11 mouse cellular contexts compared by ENCODE assay signal in the genomic region with DNA sequence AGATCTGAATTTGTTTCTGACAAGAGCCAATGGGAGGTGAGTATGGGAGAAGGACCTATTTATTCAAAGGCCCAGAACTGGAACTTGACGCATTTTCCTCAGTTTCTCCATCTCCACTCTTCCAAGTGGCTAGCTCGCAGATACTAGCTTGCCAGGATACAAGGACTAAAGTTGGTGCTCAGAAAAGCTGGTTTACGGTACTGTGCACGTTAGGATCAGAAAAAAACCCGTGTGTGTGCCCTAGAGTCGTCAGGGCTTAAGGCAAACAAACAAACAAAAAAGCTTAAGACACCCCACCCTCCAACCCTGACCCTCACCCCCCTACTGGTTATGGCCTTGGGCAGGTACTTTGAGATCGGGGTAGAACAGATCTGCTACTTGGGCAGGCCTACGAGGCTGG. TPM values are rescaled to one million over a fixed set of nuclear protein-coding genes. Genes with fewer than 3 reads are reported as not detected.
DNase-seq lines count a peak whose midpoint lies in the region; ATAC-seq and TF ChIP-seq lines count a peak whose summit lies in the region.
"Had no signal": no experiment of that assay in that cellular context is flagged by ENCODE, and none has a peak within 500 bp of the region (broad histone marks: within the 10 kb centered on the region; RNA-seq: fewer than 3 reads in every experiment).

No protein-coding gene starts in this region.

- H3K36me3 ChIP-seq in forebrain, postnatal 0 days (ENCODE audit: insufficient read depth): no peaks in the 10 kb centered on the region
- H3K36me3 ChIP-seq in forebrain, embryonic 14.5 days (ENCODE audit: control insufficient read depth, insufficient read depth, low read length): no peaks in the 10 kb centered on the region
- H3K36me3 ChIP-seq in midbrain, embryonic 13.5 days: no peaks in the 10 kb centered on the region
- H3K36me3 ChIP-seq in midbrain, embryonic 16.5 days (ENCODE audit: control insufficient read depth, insufficient read depth, low read length): 0 out of 2 replicates have a peak, but pooled peaks cover 3% of the 10 kb centered on the region
- H3K36me3 ChIP-seq in embryonic facial prominence, embryonic 10.5 days (replicated peaks): peaks cover 6% of the 10 kb centered on the region; the same call in 1 of the 2 replicates
- no peaks in the 10 kb centered on the region for H3K36me3 ChIP-seq in midbrain, embryonic 15.5 days (replicated peaks)
- H3K36me3 ChIP-seq: hindbrain, embryonic 15.5 days; midbrain, embryonic 12.5 days had no signal

- no peak overlapping the region for H3K9ac ChIP-seq in forebrain, postnatal 0 days
- no peak overlapping the region for H3K9ac ChIP-seq in forebrain, embryonic 14.5 days (ENCODE audit: low read length)
- no peak overlapping the region for H3K9ac ChIP-seq in midbrain, embryonic 13.5 days (replicated peaks)
- no peak overlapping the region for H3K9ac ChIP-seq in midbrain, embryonic 16.5 days (ENCODE audit: low read depth, low read length)
- H3K9ac ChIP-seq in midbrain, embryonic 15.5 days: no peak overlapping the region

- no peaks in the 10 kb centered on the region for H3K4me1 ChIP-seq in forebrain, postnatal 0 days (ENCODE audit: insufficient read depth)
- peaks cover 7% of the 10 kb centered on the region; the same call in 1 of the 2 replicates for H3K4me1 ChIP-seq in forebrain, embryonic 14.5 days (ENCODE audit: control insufficient read depth, insufficient read depth, low read length)
- H3K4me1 ChIP-seq in midbrain, embryonic 13.5 days (replicated peaks): peaks cover 24% of the 10 kb centered on the region
- H3K4me1 ChIP-seq in midbrain, embryonic 16.5 days (ENCODE audit: control insufficient read depth, insufficient read depth, low read length): peaks cover 16% of the 10 kb centered on the region
- H3K4me1 ChIP-seq in embryonic facial prominence, embryonic 10.5 days: peaks cover 29% of the 10 kb centered on the region
- H3K4me1 ChIP-seq in midbrain, embryonic 15.5 days: peaks cover 22% of the 10 kb centered on the region

- TF ChIP-seq CTCF in forebrain, postnatal 0 days (IDR thresholded peaks at IDR 0.05; ENCODE audit: low read depth): no peak

- H3K9me3 ChIP-seq in forebrain, postnatal 0 days (ENCODE audit: low read length): no peaks in the 10 kb centered on the region
- H3K9me3 ChIP-seq in forebrain, embryonic 14.5 days (replicated peaks; ENCODE audit: control insufficient read depth, low read length): no peaks in the 10 kb centered on the region
- no peaks in the 10 kb centered on the region for H3K9me3 ChIP-seq in midbrain, embryonic 13.5 days
- no peaks in the 10 kb centered on the region for H3K9me3 ChIP-seq in midbrain, embryonic 16.5 days (replicated peaks; ENCODE audit: control insufficient read depth, low read length, poor library complexity, severe bottlenecking)
- no peaks in the 10 kb centered on the region for H3K9me3 ChIP-seq in embryonic facial prominence, embryonic 10.5 days
- H3K9me3 ChIP-seq in midbrain, embryonic 15.5 days: no peaks in the 10 kb centered on the region
- H3K9me3 ChIP-seq: hindbrain, embryonic 15.5 days; midbrain, embryonic 12.5 days had no signal

- WGBS in forebrain, postnatal 0 days: 91% methylated on average over 8 of the region's 8 CpGs
- WGBS in forebrain, embryonic 14.5 days: 87% methylated on average over 8 of the region's 8 CpGs
- WGBS in midbrain, embryonic 13.5 days: 86% methylated on average over 8 of the region's 8 CpGs
- WGBS in midbrain, embryonic 16.5 days: 88% methylated on average over 8 of the region's 8 CpGs
- WGBS in embryonic facial prominence, embryonic 10.5 days: 87% methylated on average over 8 of the region's 8 CpGs
- 85% methylated on average over 8 of the region's 8 CpGs for WGBS in midbrain, embryonic 15.5 days

- no peak for ATAC-seq in forebrain, postnatal 0 days
- ATAC-seq in forebrain, embryonic 14.5 days: no peak; the same call in 1 of the 2 replicates
- no peak for ATAC-seq in midbrain, embryonic 13.5 days
- ATAC-seq in midbrain, embryonic 16.5 days: no peak; the same call in 1 of the 2 replicates
- 0 out of 2 replicates have a peak, but pooled peaks have one; percentile 16 for ATAC-seq in midbrain, embryonic 15.5 days (replicated peaks)

- H3K4me3 ChIP-seq in forebrain, postnatal 0 days (ENCODE audit: low read depth, low read length): no peak overlapping the region
- no peak overlapping the region for H3K4me3 ChIP-seq in forebrain, embryonic 14.5 days (ENCODE audit: low read depth, low read length)
- H3K4me3 ChIP-seq in midbrain, embryonic 13.5 days (replicated peaks): 0 out of 2 replicates have a peak overlapping the region, but pooled peaks have one; percentile 79
- H3K4me3 ChIP-seq in midbrain, embryonic 16.5 days (ENCODE audit: low read depth, low read length): no peak overlapping the region
- peak overlapping the region; percentile 88; the same call in 1 of the 2 replicates for H3K4me3 ChIP-seq in embryonic facial prominence, embryonic 10.5 days
- H3K4me3 ChIP-seq in midbrain, embryonic 15.5 days: no peak overlapping the region

- 0 out of 2 replicates have a peak overlapping the region, but pooled peaks have one; percentile 68 for H3K4me2 ChIP-seq in forebrain, postnatal 0 days (ENCODE audit: low read depth)
- no peak overlapping the region for H3K4me2 ChIP-seq in forebrain, embryonic 14.5 days (ENCODE audit: low read length)
- H3K4me2 ChIP-seq in midbrain, embryonic 13.5 days (replicated peaks): 0 out of 2 replicates have a peak overlapping the region, but pooled peaks have one; percentile 92
- no peak overlapping the region for H3K4me2 ChIP-seq in midbrain, embryonic 16.5 days (ENCODE audit: low read length)
- no peak overlapping the region for H3K4me2 ChIP-seq in midbrain, embryonic 15.5 days

- no peaks in the 10 kb centered on the region for H3K27me3 ChIP-seq in forebrain, postnatal 0 days (ENCODE audit: insufficient read depth, low read length)
- peaks cover 6% of the 10 kb centered on the region; the same call in 1 of the 2 replicates for H3K27me3 ChIP-seq in forebrain, embryonic 14.5 days (replicated peaks; ENCODE audit: control insufficient read depth, insufficient read depth, low read length)
- H3K27me3 ChIP-seq in midbrain, embryonic 13.5 days: peaks cover 33% of the 10 kb centered on the region
- H3K27me3 ChIP-seq in midbrain, embryonic 16.5 days (ENCODE audit: control insufficient read depth, insufficient read depth, low read depth, low read length): no peaks in the 10 kb centered on the region
- H3K27me3 ChIP-seq in embryonic facial prominence, embryonic 10.5 days (replicated peaks; ENCODE audit: low read depth, poor library complexity, severe bottlenecking): peaks cover 32% of the 10 kb centered on the region
- 0 out of 2 replicates have a peak, but pooled peaks cover 3% of the 10 kb centered on the region for H3K27me3 ChIP-seq in midbrain, embryonic 15.5 days (replicated peaks)

- no peak overlapping the region for H3K27ac ChIP-seq in forebrain, postnatal 0 days (ENCODE audit: low read depth, low read length)
- no peak overlapping the region for H3K27ac ChIP-seq in forebrain, embryonic 14.5 days (ENCODE audit: low read depth, low read length)
- H3K27ac ChIP-seq in midbrain, embryonic 13.5 days: no peak overlapping the region
- H3K27ac ChIP-seq in midbrain, embryonic 16.5 days (ENCODE audit: low read length): no peak overlapping the region
- no peak overlapping the region for H3K27ac ChIP-seq in embryonic facial prominence, embryonic 10.5 days (replicated peaks)
- H3K27ac ChIP-seq in midbrain, embryonic 15.5 days: no peak overlapping the region
- H3K27ac ChIP-seq: kidney, postnatal 0 days; midbrain, embryonic 12.5 days had no signal

- no peak for DNase-seq in forebrain, postnatal 0 days
- DNase-seq in forebrain, embryonic 14.5 days (ENCODE audit: low spot score): no peak
- no peak for DNase-seq in embryonic facial prominence, embryonic 10.5 days (ENCODE audit: low spot score)
- DNase-seq in B cell, adult 2 months: no peak

RNA-seq across cellular contexts. Expression of a gene that starts 0.6 kb away (rescaled TPM):
- 8.9 and 9.9 TPM in 2 replicates for total RNA-seq in forebrain, postnatal 0 days (2014; rRNA removed)
- 10.2 and 11.4 TPM in 2 replicates for polyA plus RNA-seq in forebrain, postnatal 0 days (2015; fragmentation: Nextera tagmentation; extraction: Ambion mirVana)
- 12.2 and 12.7 TPM in 2 replicates for polyA plus RNA-seq in forebrain, embryonic 14.5 days (2014; fragmentation: Nextera tagmentation; extraction: Ambion mirVana)
- polyA plus RNA-seq in midbrain, embryonic 13.5 days (2015; fragmentation: Nextera tagmentation; extraction: Ambion mirVana): 14.9 and 17.9 TPM in 2 replicates
- polyA plus RNA-seq in midbrain, embryonic 16.5 days (2015; fragmentation: Nextera tagmentation; extraction: Ambion mirVana): 12.7 and 14.4 TPM in 2 replicates
- polyA plus RNA-seq in embryonic facial prominence, embryonic 10.5 days (2016; fragmentation: Nextera tagmentation; extraction: Ambion mirVana): 25.9 and 26.0 TPM in 2 replicates
- 13.8 and 15.0 TPM in 2 replicates for polyA plus RNA-seq in midbrain, embryonic 15.5 days (2015; fragmentation: Nextera tagmentation; extraction: Ambion mirVana)

RNA-seq across cellular contexts. Expression of a gene that starts 1.1 kb away (rescaled TPM):
- 51.7 and 122 TPM in 2 replicates for total RNA-seq in forebrain, postnatal 0 days (2014; rRNA removed)
- polyA plus RNA-seq in forebrain, postnatal 0 days (2015; fragmentation: Nextera tagmentation; extraction: Ambion mirVana): 65.5 and 67.9 TPM in 2 replicates
- 26.8 and 28.2 TPM in 2 replicates for polyA plus RNA-seq in forebrain, embryonic 14.5 days (2014; fragmentation: Nextera tagmentation; extraction: Ambion mirVana)
- 18.3 and 20.7 TPM in 2 replicates for polyA plus RNA-seq in midbrain, embryonic 13.5 days (2015; fragmentation: Nextera tagmentation; extraction: Ambion mirVana)
- 36.7 and 43.0 TPM in 2 replicates for polyA plus RNA-seq in midbrain, embryonic 16.5 days (2015; fragmentation: Nextera tagmentation; extraction: Ambion mirVana)
- polyA plus RNA-seq in embryonic facial prominence, embryonic 10.5 days (2016; fragmentation: Nextera tagmentation; extraction: Ambion mirVana): 6.4 and 9.7 TPM in 2 replicates
- 30.9 and 39.9 TPM in 2 replicates for polyA plus RNA-seq in midbrain, embryonic 15.5 days (2015; fragmentation: Nextera tagmentation; extraction: Ambion mirVana)
- polyA plus RNA-seq: activated CD4-positive, CD25-positive, alpha-beta regulatory T cell, adult 4 months had no signal

RNA-seq across cellular contexts. Expression of a gene that starts 25.1 kb away (rescaled TPM):
- 117 and 156 TPM in 2 replicates for total RNA-seq in forebrain, postnatal 0 days (2014; rRNA removed)
- polyA plus RNA-seq in forebrain, postnatal 0 days (2015; fragmentation: Nextera tagmentation; extraction: Ambion mirVana): 326 and 451 TPM in 2 replicates
- polyA plus RNA-seq in forebrain, embryonic 14.5 days (2014; fragmentation: Nextera tagmentation; extraction: Ambion mirVana): 362 and 405 TPM in 2 replicates
- 302 and 303 TPM in 2 replicates for polyA plus RNA-seq in midbrain, embryonic 13.5 days (2015; fragmentation: Nextera tagmentation; extraction: Ambion mirVana)
- 204 TPM in 2 replicates for polyA plus RNA-seq in midbrain, embryonic 16.5 days (2015; fragmentation: Nextera tagmentation; extraction: Ambion mirVana)
- 299 and 302 TPM in 2 replicates for polyA plus RNA-seq in embryonic facial prominence, embryonic 10.5 days (2016; fragmentation: Nextera tagmentation; extraction: Ambion mirVana)
- polyA plus RNA-seq in midbrain, embryonic 15.5 days (2015; fragmentation: Nextera tagmentation; extraction: Ambion mirVana): 180 and 200 TPM in 2 replicates

RNA-seq across cellular contexts. Expression of a gene that starts 31.7 kb away (rescaled TPM):
- total RNA-seq in forebrain, postnatal 0 days (2014; rRNA removed): 1.1 and 3.4 TPM in 2 replicates
- polyA plus RNA-seq in forebrain, postnatal 0 days (2015; fragmentation: Nextera tagmentation; extraction: Ambion mirVana): 0.49 and 1.3 TPM in 2 replicates
- polyA plus RNA-seq in forebrain, embryonic 14.5 days (2014; fragmentation: Nextera tagmentation; extraction: Ambion mirVana): 0.59 and 0.83 TPM in 2 replicates
- polyA plus RNA-seq in midbrain, embryonic 13.5 days (2015; fragmentation: Nextera tagmentation; extraction: Ambion mirVana): 1.8 and 2.2 TPM in 2 replicates
- 2.9 and 3.0 TPM in 2 replicates for polyA plus RNA-seq in midbrain, embryonic 16.5 days (2015; fragmentation: Nextera tagmentation; extraction: Ambion mirVana)
- polyA plus RNA-seq in embryonic facial prominence, embryonic 10.5 days (2016; fragmentation: Nextera tagmentation; extraction: Ambion mirVana): 2.9 and 4.3 TPM in 2 replicates
- polyA plus RNA-seq in midbrain, embryonic 15.5 days (2015; fragmentation: Nextera tagmentation; extraction: Ambion mirVana): 2.6 TPM in 2 replicates

Comparison
In these comparisons a context has a peak if more than half of its experiments do, and no peak if none do; other contexts are left out.
1. H3K4me2 ChIP-seq: peak in forebrain, postnatal 0 days (single experiment) and midbrain, embryonic 13.5 days (single experiment); none in forebrain, embryonic 14.5 days (single experiment), midbrain, embryonic 16.5 days (single experiment) and midbrain, embryonic 15.5 days (single experiment).
2. H3K4me3 ChIP-seq: peak in midbrain, embryonic 13.5 days (single experiment) and embryonic facial prominence, embryonic 10.5 days (single experiment); none in forebrain, postnatal 0 days (single experiment), forebrain, embryonic 14.5 days (single experiment), midbrain, embryonic 16.5 days (single experiment) and midbrain, embryonic 15.5 days (single experiment).